Mouse (Mus musculus): ENCODE data around the gene Gstm4.
"Not testable (repeated sequence)": the region's sequence is repeated elsewhere in the genome, so short reads cannot be mapped to it uniquely, and the experiment has no call there.

Gene Gstm4

GRCm38 (mm10) chr3:108070295-108071293, 25.9 kb upstream of the Gstm4 start:
- in situ Hi-C loops (cut with MboI, MseI) = no loop called here

GRCm38 (mm10) chr3:108069231-108069870, 24.7 kb upstream of the Gstm4 start:
- in situ Hi-C loops (cut with MboI, MseI) = no loop called here

- in situ Hi-C loops (cut with MboI, MseI) = no loop called here
Observed at GRCm38 (mm10) chr3:108068826-108069225, 24.1 kb upstream of the Gstm4 start.

- in situ Hi-C loops (cut with MboI, MseI) = no loop called here
Observed at GRCm38 (mm10) chr3:108067370-108067934, 22.8 kb upstream of the Gstm4 start.

- in situ Hi-C loops (cut with MboI, MseI) = no loop called here
Observed at GRCm38 (mm10) chr3:108065551-108065950, 20.9 kb upstream of the Gstm4 start.

- in situ Hi-C loops (cut with MboI, MseI) = no loop called here
Observed at GRCm38 (mm10) chr3:108064672-108065071, 20.0 kb upstream of the Gstm4 start.

GRCm38 (mm10) chr3:108062648-108063047, 18.0 kb upstream of the Gstm4 start:
- in situ Hi-C loops (cut with MboI, MseI) = no loop called here

- in situ Hi-C loops (cut with MboI, MseI) = no loop called here
Observed at GRCm38 (mm10) chr3:108061420-108061819, 16.7 kb upstream of the Gstm4 start.

GRCm38 (mm10) chr3:108050493-108050892, 5.8 kb upstream of the Gstm4 start:
- in situ Hi-C loops (cut with MboI, MseI) = no loop called here

- in situ Hi-C loops (cut with MboI, MseI) = no loop called here
Observed at GRCm38 (mm10) chr3:108048306-108048705, 3.6 kb upstream of the Gstm4 start.

- in situ Hi-C loops (cut with MboI, MseI) = no loop called here
Observed at GRCm38 (mm10) chr3:108046944-108047655, 2.4 kb upstream of the Gstm4 start.

- in situ Hi-C loops (cut with MboI, MseI) = no loop called here
Observed at GRCm38 (mm10) chr3:108033156-108033555, 11.5 kb downstream of the Gstm4 start.

GRCm38 (mm10) chr3:108032113-108032512, 12.6 kb downstream of the Gstm4 start:
- in situ Hi-C loops (cut with MboI, MseI) = no loop called here

- in situ Hi-C loops (cut with MboI, MseI) = no loop called here
Observed at GRCm38 (mm10) chr3:108028641-108029365, 15.9 kb downstream of the Gstm4 start.

GRCm38 (mm10) chr3:108026597-108026996, 18.1 kb downstream of the Gstm4 start:
- in situ Hi-C loops (cut with MboI, MseI) = no loop called here

GRCm38 (mm10) chr3:108026049-108026448, 18.6 kb downstream of the Gstm4 start:
- in situ Hi-C loops (cut with MboI, MseI) = no loop called here

GRCm38 (mm10) chr3:108025318-108025717, 19.4 kb downstream of the Gstm4 start:
- in situ Hi-C loops (cut with MboI, MseI) = no loop called here

GRCm38 (mm10) chr3:108022650-108023049, 22.0 kb downstream of the Gstm4 start:
- in situ Hi-C loops (cut with MboI, MseI) = no loop called here

- in situ Hi-C loops (cut with MboI, MseI) = not testable (repeated sequence)
Observed at GRCm38 (mm10) chr3:108020351-108021022, 24.2 kb downstream of the Gstm4 start.

- in situ Hi-C loops (cut with MboI, MseI) = not testable (repeated sequence)
Observed at GRCm38 (mm10) chr3:108019226-108019625, 25.5 kb downstream of the Gstm4 start.

Data from T-helper 2 cell (primary cell).